Mouse (Mus musculus): ENCODE data around the gene Mobp. TPM values are rescaled to one million over a fixed set of nuclear protein-coding genes. Genes with fewer than 3 reads are reported as not detected.
"Not testable (repeated sequence)": the region's sequence is repeated elsewhere in the genome, so short reads cannot be mapped to it uniquely, and the experiment has no call there.

Mobp gene
- 1.7 and 2.6 TPM in 2 replicates for polyA plus RNA-seq (2015; fragmentation: Nextera tagmentation; extraction: Ambion mirVana)

GRCm38 (mm10) chr9:120149222-120149828 is at the start of gene Mobp:
Gene Mobp (plus strand): TSS chr9:120149707.
- no peaks in the 10 kb centered on the region for H3K27me3 ChIP-seq (ENCODE audit: control insufficient read depth, insufficient read depth, low read length)
- H3K9ac ChIP-seq (ENCODE audit: low read length) = no peak within 1 kb of the TSS
- 75% methylated on average over 11 of the region's 11 CpGs for WGBS
- no peaks in the 10 kb centered on the region for H3K36me3 ChIP-seq (ENCODE audit: control insufficient read depth, insufficient read depth, low read length)
- no peak within 1 kb of the TSS for H3K27ac ChIP-seq (ENCODE audit: low read length)
- H3K4me2 ChIP-seq (ENCODE audit: low read depth, low read length) = no peak within 1 kb of the TSS
- H3K9me3 ChIP-seq (replicated peaks; ENCODE audit: control insufficient read depth, low read length) = no peaks in the 10 kb centered on the region
- no peaks in the 10 kb centered on the region for H3K4me1 ChIP-seq (ENCODE audit: control insufficient read depth, insufficient read depth, low read length)
- no peak within 1 kb of the TSS for H3K4me3 ChIP-seq (replicated peaks; ENCODE audit: low read length)
- ATAC-seq (ENCODE audit: insufficient read depth, low FRiP score) = no peak

GRCm38 (mm10) chr9:120101165-120101564 is 48.3 kb upstream of the Mobp start:
- Histone ChIP-seq H3K9ac (ENCODE audit: low read length) (no peak overlapping the region), H3K4me2 (ENCODE audit: low read depth, low read length) (no peak overlapping the region), H3K27me3 (ENCODE audit: control insufficient read depth, insufficient read depth, low read length) (no peaks in the 10 kb centered on the region), H3K4me3 (replicated peaks; ENCODE audit: low read length) (no peak overlapping the region), H3K27ac (ENCODE audit: low read length) (no peak overlapping the region), H3K4me1 (ENCODE audit: control insufficient read depth, insufficient read depth, low read length) (no peaks in the 10 kb centered on the region), H3K9me3 (replicated peaks; ENCODE audit: control insufficient read depth, low read length) (peaks cover 3% of the 10 kb centered on the region; the same call in 1 of the 2 replicates), H3K36me3 (ENCODE audit: control insufficient read depth, insufficient read depth, low read length) (no peaks in the 10 kb centered on the region)
- 96% methylated on average over 2 of the region's 2 CpGs for WGBS
- ATAC-seq (ENCODE audit: insufficient read depth, low FRiP score) = no peak; the same call in 1 of the 2 replicates

- H3K27me3 ChIP-seq (ENCODE audit: control insufficient read depth, insufficient read depth, low read length); H3K27ac ChIP-seq (ENCODE audit: low read length); H3K4me2 ChIP-seq (ENCODE audit: low read depth, low read length); H3K36me3 ChIP-seq (ENCODE audit: control insufficient read depth, insufficient read depth, low read length); H3K9me3 ChIP-seq (replicated peaks; ENCODE audit: control insufficient read depth, low read length); H3K9ac ChIP-seq (ENCODE audit: low read length); H3K4me3 ChIP-seq (replicated peaks; ENCODE audit: low read length); ATAC-seq (ENCODE audit: insufficient read depth, low FRiP score); H3K4me1 ChIP-seq (ENCODE audit: control insufficient read depth, insufficient read depth, low read length): not testable (repeated sequence)
- WGBS = 92% methylated on average over 12 of the region's 12 CpGs
These were observed 40.6 kb upstream of the Mobp start for GRCm38 (mm10) chr9:120108953-120109352.

- Histone ChIP-seq H3K27me3 (ENCODE audit: control insufficient read depth, insufficient read depth, low read length) (no peaks in the 10 kb centered on the region), H3K4me2 (ENCODE audit: low read depth, low read length) (peak within 1 kb of the TSS; percentile 80), H3K9ac (ENCODE audit: low read length) (peak within 1 kb of the TSS; percentile 85), H3K4me3 (replicated peaks; ENCODE audit: low read length) (peak within 1 kb of the TSS; percentile 80), H3K27ac (ENCODE audit: low read length) (peak within 1 kb of the TSS; percentile 97), H3K36me3 (ENCODE audit: control insufficient read depth, insufficient read depth, low read length) (no peaks in the 10 kb centered on the region), H3K9me3 (replicated peaks; ENCODE audit: control insufficient read depth, low read length) (no peaks in the 10 kb centered on the region), H3K4me1 (ENCODE audit: control insufficient read depth, insufficient read depth, low read length) (peaks cover 20% of the 10 kb centered on the region)
- ATAC-seq (ENCODE audit: insufficient read depth, low FRiP score) = peak; percentile 97
- under 1% methylated on average over 62 of the region's 62 CpGs for WGBS
These were observed 39.1 kb upstream of the Mobp start, which contains the start of gene Slc25a38 for GRCm38 (mm10) chr9:120110211-120111018. Gene Slc25a38 (plus strand): TSS chr9:120110374.

- no peak for ATAC-seq (ENCODE audit: insufficient read depth, low FRiP score)
- Histone ChIP-seq H3K4me2 (ENCODE audit: low read depth, low read length) (peak overlapping the region; percentile 80), H3K4me1 (ENCODE audit: control insufficient read depth, insufficient read depth, low read length) (peaks cover 26% of the 10 kb centered on the region), H3K9ac (ENCODE audit: low read length) (peak overlapping the region; percentile 85), H3K27ac (ENCODE audit: low read length) (peak overlapping the region; percentile 97), H3K27me3 (ENCODE audit: control insufficient read depth, insufficient read depth, low read length) (no peaks in the 10 kb centered on the region), H3K4me3 (replicated peaks; ENCODE audit: low read length) (peak overlapping the region; percentile 80), H3K9me3 (replicated peaks; ENCODE audit: control insufficient read depth, low read length) (no peaks in the 10 kb centered on the region), H3K36me3 (ENCODE audit: control insufficient read depth, insufficient read depth, low read length) (no peaks in the 10 kb centered on the region)
- 73% methylated on average over 15 of the region's 15 CpGs for WGBS
These were observed 38.2 kb upstream of the Mobp start for GRCm38 (mm10) chr9:120111156-120111945.

- Histone ChIP-seq H3K27me3 (ENCODE audit: control insufficient read depth, insufficient read depth, low read length) (no peaks in the 10 kb centered on the region), H3K4me3 (replicated peaks; ENCODE audit: low read length) (no peak overlapping the region), H3K9ac (ENCODE audit: low read length) (no peak overlapping the region), H3K9me3 (replicated peaks; ENCODE audit: control insufficient read depth, low read length) (no peaks in the 10 kb centered on the region), H3K4me2 (ENCODE audit: low read depth, low read length) (no peak overlapping the region), H3K4me1 (ENCODE audit: control insufficient read depth, insufficient read depth, low read length) (peaks cover 28% of the 10 kb centered on the region), H3K27ac (ENCODE audit: low read length) (no peak overlapping the region), H3K36me3 (ENCODE audit: control insufficient read depth, insufficient read depth, low read length) (no peaks in the 10 kb centered on the region)
- 92% methylated on average over 6 of the region's 6 CpGs for WGBS
- ATAC-seq (ENCODE audit: insufficient read depth, low FRiP score) = no peak
These were observed 37.0 kb upstream of the Mobp start for GRCm38 (mm10) chr9:120112472-120112871.

- WGBS = 93% methylated on average over 7 of the region's 7 CpGs
- Histone ChIP-seq H3K36me3 (ENCODE audit: control insufficient read depth, insufficient read depth, low read length) (peaks cover 4% of the 10 kb centered on the region; the same call in 1 of the 2 replicates), H3K9ac (ENCODE audit: low read length) (no peak overlapping the region), H3K9me3 (replicated peaks; ENCODE audit: control insufficient read depth, low read length) (no peaks in the 10 kb centered on the region), H3K4me2 (ENCODE audit: low read depth, low read length) (no peak overlapping the region), H3K4me3 (replicated peaks; ENCODE audit: low read length) (no peak overlapping the region), H3K27ac (ENCODE audit: low read length) (no peak overlapping the region), H3K4me1 (ENCODE audit: control insufficient read depth, insufficient read depth, low read length) (peaks cover 28% of the 10 kb centered on the region), H3K27me3 (ENCODE audit: control insufficient read depth, insufficient read depth, low read length) (no peaks in the 10 kb centered on the region)
- ATAC-seq (ENCODE audit: insufficient read depth, low FRiP score) = no peak
These were observed 36.1 kb upstream of the Mobp start for GRCm38 (mm10) chr9:120113456-120113855.

GRCm38 (mm10) chr9:120114051-120114788 is 35.3 kb upstream of the Mobp start:
- Histone ChIP-seq H3K9ac (ENCODE audit: low read length) (no peak overlapping the region), H3K36me3 (ENCODE audit: control insufficient read depth, insufficient read depth, low read length) (peaks cover 4% of the 10 kb centered on the region; the same call in 1 of the 2 replicates), H3K9me3 (replicated peaks; ENCODE audit: control insufficient read depth, low read length) (no peaks in the 10 kb centered on the region), H3K4me3 (replicated peaks; ENCODE audit: low read length) (no peak overlapping the region), H3K4me2 (ENCODE audit: low read depth, low read length) (no peak overlapping the region), H3K27ac (ENCODE audit: low read length) (no peak overlapping the region), H3K27me3 (ENCODE audit: control insufficient read depth, insufficient read depth, low read length) (no peaks in the 10 kb centered on the region), H3K4me1 (ENCODE audit: control insufficient read depth, insufficient read depth, low read length) (peaks cover 28% of the 10 kb centered on the region)
- no peak for ATAC-seq (ENCODE audit: insufficient read depth, low FRiP score)
- 86% methylated on average over 17 of the region's 17 CpGs for WGBS

All from stomach, embryonic 16.5 days (tissue).